Mouse (Mus musculus) thymus, postnatal 10 days (tissue): ENCODE results near the gene Ror2.

Experiments used
- DNase-seq, 2 experiments: peaks; one replicate each; pipeline ENCODE4 v3.0.0; 2021; ENCODE audit warnings: low spot score in 2 of 2

The Ror2 gene

GRCm38 (mm10) chr13:53194306-53194705 lies 91.6 kb downstream of the Ror2 start:
- DNase-seq: no peak

GRCm38 (mm10) chr13:53193713-53194112 lies 92.2 kb downstream of the Ror2 start:
- DNase-seq: no peak

- DNase-seq: no peak
These were observed 93.6 kb downstream of the Ror2 start for GRCm38 (mm10) chr13:53192286-53192685.

GRCm38 (mm10) chr13:53191657-53192056 lies 94.3 kb downstream of the Ror2 start:
- DNase-seq: no peak

GRCm38 (mm10) chr13:53188935-53189334 lies 97.0 kb downstream of the Ror2 start:
- no peak for DNase-seq

GRCm38 (mm10) chr13:53184858-53185257 lies 101.1 kb downstream of the Ror2 start:
- DNase-seq: no peak

- DNase-seq: no peak
These were observed 101.8 kb downstream of the Ror2 start for GRCm38 (mm10) chr13:53184149-53184548.

- no peak for DNase-seq
These were observed 102.8 kb downstream of the Ror2 start for GRCm38 (mm10) chr13:53183161-53183577.

GRCm38 (mm10) chr13:53178594-53178993 lies 107.3 kb downstream of the Ror2 start:
- no peak for DNase-seq

- no peak for DNase-seq
These were observed 107.8 kb downstream of the Ror2 start for GRCm38 (mm10) chr13:53178171-53178570.

GRCm38 (mm10) chr13:53177424-53177718 lies 108.6 kb downstream of the Ror2 start:
- no peak for DNase-seq

- no peak for DNase-seq
These were observed 109.1 kb downstream of the Ror2 start for GRCm38 (mm10) chr13:53176695-53177423.

- DNase-seq: no peak
These were observed 110.9 kb downstream of the Ror2 start for GRCm38 (mm10) chr13:53175041-53175440.

GRCm38 (mm10) chr13:53163671-53164070 lies 122.3 kb downstream of the Ror2 start:
- DNase-seq: no peak

GRCm38 (mm10) chr13:53163060-53163459 lies 122.9 kb downstream of the Ror2 start:
- DNase-seq: no peak

GRCm38 (mm10) chr13:53159501-53159900 lies 126.4 kb downstream of the Ror2 start:
- DNase-seq: no peak

- DNase-seq: no peak
These were observed 127.4 kb downstream of the Ror2 start for GRCm38 (mm10) chr13:53158405-53159005.

- DNase-seq: no peak
These were observed 129.0 kb downstream of the Ror2 start for GRCm38 (mm10) chr13:53156911-53157310.

- no peak for DNase-seq
These were observed 129.6 kb downstream of the Ror2 start for GRCm38 (mm10) chr13:53156282-53156681.

GRCm38 (mm10) chr13:53145511-53145910 lies 140.4 kb downstream of the Ror2 start:
- DNase-seq: no peak

- no peak for DNase-seq
These were observed 142.8 kb downstream of the Ror2 start for GRCm38 (mm10) chr13:53143076-53143475.

- DNase-seq: no peak
These were observed 143.7 kb downstream of the Ror2 start for GRCm38 (mm10) chr13:53142268-53142667.

- DNase-seq: no peak
These were observed 145.6 kb downstream of the Ror2 start for GRCm38 (mm10) chr13:53140298-53140697.

- DNase-seq: no peak
These were observed 155.4 kb downstream of the Ror2 start for GRCm38 (mm10) chr13:53130567-53130966.
